Mouse (Mus musculus) ovary, postnatal 10 days (tissue): ENCODE measurements at regions not wholly inside any gene's neighbourhood (a gene's known extent, or its start where the extent isn't known, plus 50 kb on each side); places are given as distances from the start of the nearest gene placed in this dataset.

ENCODE experiments used
- DNase-seq: peaks from one replicate; pipeline ENCODE4 v3.0.0; 2022; ENCODE audit warnings: low spot score

DNA sequence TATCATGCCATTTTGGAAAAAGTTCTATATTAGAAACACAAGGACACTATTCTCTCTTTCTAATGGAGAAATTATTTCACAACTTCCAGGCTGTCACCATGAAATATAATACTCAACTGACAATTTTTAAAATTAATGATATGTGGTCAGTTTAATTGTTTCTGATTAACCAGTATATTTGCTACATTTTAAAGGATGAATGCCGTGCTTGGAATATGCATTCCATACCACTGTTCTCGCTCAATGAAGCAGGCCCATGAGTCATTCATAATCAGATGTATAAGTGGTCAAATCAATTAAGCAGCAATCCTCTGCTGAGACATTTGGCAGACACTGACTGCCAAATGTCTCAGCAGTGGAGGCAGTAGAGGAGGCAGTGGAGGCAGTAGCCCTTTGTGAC lies 283.4 kb upstream of the Gpc5 start:
- no peak for DNase-seq

DNA sequence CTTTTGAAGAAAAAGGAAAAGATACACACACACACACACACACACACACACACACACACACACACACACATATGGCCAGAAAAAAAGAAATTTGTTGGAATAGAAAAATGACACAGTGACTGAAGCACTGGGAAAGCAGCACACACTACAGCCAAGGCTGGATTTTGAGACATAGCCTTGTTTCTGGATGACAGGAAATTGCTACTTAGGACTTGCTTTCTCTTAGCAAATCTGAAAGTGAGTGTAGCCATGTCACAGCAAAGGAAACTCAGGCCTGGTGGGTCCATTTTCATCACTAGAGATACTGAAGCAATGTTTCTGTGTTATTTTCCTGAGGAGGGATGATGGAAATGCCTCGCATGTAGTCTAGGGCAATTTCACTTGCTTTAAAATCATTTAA lies 271.3 kb upstream of the Gpc5 start:
- DNase-seq: no peak

DNA sequence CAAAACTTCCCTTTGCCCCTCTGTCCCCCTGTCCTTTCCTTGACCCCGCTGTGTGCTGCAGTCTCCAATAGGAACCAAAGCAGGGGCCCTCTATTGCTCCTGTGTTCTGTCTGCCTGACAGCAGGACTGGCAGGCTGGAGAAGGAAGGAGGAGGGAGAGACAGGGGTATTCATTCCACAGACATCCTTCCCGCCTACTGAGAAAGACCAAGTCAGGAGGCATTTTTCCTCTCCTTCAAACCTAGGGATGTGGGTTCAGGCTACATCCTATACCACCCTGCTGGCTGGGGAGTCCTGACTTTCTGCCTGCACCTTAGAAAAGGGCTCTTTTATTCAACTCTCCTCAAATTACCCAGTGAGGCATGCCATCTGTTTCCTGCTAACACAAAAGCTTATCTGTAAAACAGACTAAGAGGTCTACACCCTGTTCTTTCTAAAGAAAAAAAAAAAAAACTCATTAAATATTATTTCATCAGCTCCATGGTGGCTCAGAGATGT lies 270.9 kb upstream of the Gpc5 start:
- DNase-seq: no peak

DNA sequence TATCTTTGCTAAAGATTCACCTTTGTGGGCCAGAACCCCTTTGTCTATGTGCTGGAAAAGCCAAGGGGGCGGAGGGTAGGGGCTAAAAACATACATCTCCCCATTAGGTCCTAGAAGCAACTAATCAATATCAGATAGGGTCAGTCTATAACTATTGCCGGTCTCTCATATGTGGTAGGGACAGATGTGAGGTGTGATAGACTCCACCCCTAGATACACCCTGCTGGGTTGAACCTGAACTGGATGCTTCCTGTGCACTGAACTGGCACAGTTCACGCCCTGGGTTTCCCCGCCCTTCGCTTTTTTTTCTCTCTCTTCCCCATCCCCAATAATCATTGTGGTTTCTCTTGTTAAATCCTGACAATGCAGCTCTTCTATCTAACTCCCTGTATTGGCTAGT lies 270.3 kb upstream of the Gpc5 start:
- DNase-seq: no peak

DNA sequence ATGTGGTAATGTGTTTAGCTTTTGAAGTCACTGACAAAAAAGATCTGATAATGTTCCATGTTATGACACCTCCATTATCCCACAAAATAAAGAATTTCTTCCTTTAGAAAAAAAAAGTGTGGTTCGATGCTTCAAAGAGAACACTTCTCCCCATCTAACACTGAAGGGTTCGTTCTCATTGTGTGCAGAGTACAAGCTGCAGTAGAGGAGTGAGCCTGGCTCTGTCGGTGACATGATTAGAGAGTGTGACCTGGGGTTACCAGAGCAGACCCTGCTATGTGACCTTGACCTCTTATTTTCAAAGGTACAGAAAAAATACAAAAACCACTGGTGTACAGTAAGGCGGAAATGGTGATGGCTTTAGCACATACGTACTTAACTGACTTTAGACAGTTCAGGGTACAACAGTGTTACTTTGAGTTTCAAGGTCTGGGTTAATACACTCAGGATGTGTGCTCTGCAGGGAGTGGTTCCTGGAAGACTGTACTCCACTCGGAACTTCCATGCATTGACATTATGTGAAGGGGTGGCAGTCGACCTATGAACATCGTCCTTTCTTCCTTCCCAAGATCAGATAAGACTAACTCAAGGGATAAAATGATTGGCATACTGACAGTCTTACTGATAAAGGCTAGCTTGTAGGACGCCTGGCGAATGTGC lies 265.2 kb upstream of the Gpc5 start:
- no peak for DNase-seq

DNA sequence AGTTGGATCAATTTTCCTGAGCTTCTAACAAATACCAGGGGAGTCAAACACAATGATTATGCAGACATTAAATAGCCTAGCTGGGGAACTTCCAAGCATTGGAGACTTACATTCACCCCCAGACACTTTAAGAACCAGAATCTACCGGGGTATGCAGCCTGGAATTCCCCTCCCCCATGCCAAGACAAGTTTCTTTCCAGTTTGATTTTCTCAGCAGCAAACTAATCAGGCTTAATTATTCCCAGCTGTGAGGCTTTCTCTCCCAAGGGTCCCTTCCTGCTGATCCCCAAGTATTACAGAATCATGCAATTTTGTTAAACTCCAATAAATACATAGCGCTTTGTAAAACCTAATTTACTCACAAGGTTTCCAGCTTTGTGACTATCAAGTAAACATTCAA lies 262.7 kb upstream of the Gpc5 start:
- no peak for DNase-seq

DNA sequence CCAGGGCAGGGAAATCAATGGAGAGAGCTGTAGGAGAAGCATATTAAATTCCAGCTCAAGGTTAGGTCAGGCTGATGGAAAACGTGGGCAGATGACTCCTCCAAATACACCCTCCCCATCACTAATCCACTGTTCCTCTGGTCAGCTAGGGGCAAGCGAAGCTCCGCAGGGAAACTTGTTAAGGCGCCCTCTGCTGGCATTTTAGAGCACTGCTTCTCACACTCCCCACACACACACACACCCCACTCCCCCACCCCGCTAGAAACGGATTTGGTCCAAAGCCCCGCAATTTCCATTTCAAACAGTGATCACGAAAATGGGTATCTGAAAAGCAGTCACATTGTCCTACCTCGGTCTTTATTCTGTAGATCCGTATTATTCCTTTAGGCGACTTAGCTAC lies 259.0 kb upstream of the Gpc5 start:
- DNase-seq: no peak

DNA sequence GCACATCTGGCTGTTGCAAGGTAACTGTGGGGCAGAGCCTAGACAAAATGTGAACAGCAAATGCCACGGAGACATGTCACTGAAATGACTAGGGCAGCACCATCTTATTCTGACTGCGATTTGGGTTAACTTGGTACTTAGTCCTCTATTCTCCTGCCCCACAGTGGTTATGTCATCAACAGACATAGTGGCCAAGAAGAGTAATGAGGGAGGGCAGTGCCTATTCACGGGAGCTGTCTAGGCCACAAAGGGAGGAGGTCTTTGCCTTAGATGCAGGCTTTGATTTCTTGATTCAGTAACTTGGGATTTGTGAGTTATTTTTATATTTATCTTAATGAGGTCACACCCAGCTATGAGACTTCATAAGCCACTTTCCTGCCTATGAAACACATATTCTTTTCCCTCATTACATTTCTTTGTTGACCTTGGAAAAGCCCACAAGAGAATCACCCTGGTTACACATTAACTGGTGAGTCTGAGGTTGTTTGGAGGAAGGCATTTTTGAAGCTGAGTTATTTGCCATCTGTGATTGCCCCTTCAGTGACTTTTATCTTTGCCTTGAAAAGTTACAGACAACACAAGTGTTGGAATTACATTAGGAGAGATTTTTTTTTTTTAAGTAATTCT lies 255.2 kb upstream of the Gpc5 start:
- no peak for DNase-seq

DNA sequence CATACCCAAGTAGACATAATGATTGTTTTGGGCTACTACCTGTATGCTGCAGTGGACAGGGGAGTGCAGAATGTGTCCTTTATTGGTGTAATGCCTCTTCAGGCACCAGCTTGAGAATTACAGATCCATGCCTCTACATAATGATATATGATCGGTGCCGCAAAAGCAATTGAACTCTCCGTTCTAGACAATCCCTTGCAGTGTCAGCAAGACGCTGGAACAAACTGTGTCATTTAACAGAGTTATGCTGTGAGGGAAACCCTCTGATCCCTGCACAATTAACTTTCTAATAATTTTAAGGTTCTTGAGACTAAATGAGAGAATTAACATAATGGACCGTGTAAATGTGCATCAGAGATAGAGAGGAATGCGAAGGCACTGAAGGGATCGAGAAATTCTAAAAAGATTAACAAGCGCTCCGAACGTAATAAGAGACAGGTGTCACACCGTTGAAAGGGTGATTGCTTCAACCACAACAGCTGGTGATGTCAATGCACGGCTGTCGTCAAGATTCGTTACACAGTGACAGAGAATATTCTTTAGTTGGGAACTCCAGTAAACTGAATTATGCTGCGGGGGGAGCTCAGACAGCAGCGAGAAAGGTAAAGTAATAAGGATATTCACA lies 254.3 kb upstream of the Gpc5 start:
- DNase-seq: no peak

DNA sequence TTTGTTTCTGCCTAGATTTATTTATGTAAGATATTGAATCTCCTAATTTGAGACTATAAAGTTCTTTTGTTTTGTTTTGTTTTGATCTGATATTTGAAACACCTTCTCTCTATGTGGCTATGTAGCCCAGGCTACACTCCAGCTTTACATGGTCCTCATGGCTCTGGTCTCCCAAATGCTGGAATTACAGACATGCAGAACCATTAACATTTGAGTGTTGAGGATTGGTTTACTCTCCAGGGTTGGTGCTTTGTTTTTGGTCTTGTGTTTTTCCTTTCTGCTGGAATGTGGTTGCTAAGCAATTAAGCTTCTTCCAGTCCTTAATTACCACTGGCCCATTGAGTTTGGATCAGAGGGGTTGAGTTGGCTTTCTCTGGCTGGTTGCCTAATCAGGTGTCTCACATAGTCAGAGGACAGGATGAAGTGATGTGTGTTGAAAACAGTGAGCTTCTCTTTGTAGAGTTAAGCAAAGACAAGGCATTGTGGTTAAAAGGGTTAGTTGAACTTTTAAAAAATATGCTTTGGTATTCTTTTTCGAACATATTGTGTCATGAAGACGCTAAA lies 252.6 kb upstream of the Gpc5 start:
- no peak for DNase-seq

DNA sequence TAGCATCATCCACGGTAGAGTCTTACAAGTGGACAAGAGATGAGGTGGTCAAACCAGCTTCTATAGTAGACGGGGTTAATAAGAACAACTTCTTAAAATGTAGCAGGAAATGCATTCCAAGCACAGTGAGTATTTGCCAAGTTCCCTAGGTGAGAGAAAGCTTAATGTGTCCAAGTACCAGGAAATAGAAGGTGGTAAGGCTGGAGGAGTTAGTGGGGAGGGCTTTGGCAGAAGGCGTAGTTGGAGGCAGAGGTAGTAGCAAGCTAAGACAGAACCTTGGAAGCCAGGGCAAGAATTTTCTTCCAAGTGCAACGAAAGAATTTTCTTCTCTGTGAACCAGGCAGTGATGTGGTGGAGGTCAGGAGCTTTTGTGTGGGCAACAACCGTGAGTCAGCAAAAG lies 251.2 kb upstream of the Gpc5 start:
- no peak for DNase-seq

DNA sequence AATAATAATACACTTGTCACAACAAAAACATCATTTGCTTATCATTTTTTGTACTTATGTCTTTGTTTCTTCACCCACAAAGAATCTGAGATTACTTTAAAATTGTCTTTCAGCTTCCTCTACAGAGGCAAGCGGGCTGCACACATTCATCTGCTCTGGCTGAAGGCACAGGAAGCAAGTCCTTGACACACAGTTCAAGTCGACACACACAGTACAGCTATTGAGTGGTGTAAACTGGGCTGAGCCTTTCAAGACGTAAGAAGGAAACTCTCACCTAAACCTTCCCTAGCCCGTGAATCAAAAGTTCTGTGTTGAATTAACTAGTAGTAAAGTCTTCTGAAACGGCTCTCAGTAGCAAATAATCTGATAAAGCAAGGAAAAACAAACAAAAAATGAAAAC lies 250.5 kb upstream of the Gpc5 start:
- no peak for DNase-seq

DNA sequence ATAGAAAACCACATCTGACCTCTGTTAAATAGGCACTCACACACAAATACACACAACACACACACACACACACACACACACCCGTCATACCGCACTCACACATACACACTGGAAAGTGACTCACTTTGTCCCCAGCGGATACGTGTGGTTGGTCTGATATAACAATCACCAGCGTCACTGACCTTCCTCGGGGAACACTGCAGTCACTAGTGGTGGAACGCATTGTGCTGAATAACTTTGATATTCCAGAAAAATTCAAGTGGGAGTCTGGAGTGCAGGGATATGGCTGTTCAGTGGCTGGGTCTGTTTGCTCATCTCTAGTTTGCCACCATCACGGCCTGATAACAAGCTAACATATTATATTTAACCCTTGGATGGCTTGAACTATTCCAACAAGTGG lies 249.7 kb upstream of the Gpc5 start:
- no peak for DNase-seq

DNA sequence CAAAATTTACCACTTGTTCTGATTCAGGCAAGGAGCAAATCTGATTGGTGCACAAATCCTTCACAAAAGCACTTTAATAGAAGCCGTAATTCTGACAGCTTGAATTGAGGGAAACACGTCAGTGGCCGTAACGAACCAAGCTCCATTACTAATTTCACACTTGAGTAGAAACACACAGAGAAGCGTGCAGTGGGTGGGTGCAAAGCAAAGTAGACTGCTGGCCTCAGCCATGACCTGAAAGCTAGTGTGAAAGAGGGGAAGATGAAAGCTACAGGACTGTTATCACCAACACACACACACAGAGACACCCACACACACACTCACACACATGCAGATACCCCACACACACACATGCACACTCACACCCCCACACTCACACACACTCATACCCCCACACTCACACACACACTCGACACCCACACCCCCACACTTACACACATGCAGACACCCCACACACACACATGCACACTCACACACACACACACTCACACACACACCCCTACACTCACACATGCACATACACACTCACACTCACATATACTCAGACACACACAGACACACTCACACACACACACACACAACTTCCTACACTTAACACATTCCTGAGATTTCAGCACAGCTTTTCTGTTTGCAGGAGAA lies 248.8 kb upstream of the Gpc5 start:
- DNase-seq: no peak

DNA sequence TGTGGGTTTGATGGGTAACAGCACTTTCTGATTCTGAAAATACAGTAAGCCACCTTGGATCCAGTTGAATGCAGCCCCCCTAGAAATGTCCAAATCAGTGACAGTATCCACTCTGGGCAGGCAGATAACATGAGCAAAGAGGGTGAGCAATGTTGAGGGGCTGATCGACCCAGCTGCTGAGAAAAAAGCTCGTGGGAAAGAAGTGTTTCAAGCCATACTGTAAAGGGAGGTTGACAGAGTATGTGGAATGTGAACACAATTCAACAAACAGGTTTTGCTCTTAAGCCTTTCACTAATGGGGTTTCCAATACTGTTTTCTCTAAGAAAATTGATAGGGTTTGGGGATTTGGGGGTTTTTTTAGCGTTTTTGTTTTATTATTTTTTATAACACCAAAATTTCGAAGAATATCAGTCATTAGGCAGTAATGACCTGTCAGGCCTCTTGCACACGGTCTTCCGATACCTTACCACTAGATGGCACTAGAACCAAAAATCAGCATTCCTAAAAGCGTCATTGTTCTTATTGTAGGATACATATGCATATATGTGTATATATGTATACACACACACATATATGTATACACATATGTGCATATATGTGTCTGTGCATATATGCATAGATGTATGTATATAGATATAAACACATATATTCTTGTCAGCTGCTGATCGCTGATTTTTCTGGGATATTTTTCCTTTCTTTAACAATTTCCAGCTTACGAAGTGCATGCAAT lies 237.5 kb upstream of the Gpc5 start:
- no peak for DNase-seq

DNA sequence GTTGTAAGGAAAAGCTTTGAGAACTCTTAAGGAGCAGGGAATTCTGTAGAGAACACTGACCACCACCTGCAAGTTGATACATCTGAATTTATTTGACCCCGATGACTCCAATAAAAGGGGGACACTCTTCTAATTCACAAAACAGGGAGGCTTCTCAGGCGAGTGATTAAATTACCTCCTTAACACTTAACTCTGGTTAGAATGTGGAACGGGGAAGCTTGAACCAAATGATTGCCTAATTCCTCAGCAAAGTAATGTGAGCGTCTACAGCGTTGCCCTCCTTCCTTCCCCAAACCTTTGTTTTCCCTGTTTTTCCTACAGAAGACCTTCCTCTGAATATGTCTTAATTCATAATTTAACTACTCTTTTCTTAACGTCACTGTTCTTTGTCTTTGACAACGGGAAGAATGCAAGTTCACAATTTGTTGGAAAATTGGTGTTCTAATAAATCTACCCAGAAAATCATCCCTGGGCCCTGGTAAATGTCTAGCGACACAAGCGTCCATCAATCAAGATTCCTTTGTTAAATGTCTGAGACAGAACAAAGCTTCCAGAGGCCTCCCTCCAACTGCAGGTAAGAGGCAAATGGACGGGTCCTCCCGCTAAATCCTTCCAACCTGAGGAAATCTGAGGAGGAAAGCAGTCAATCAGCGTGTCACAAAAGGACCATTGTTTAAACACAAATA lies 236.8 kb upstream of the Gpc5 start:
- DNase-seq: no peak

DNA sequence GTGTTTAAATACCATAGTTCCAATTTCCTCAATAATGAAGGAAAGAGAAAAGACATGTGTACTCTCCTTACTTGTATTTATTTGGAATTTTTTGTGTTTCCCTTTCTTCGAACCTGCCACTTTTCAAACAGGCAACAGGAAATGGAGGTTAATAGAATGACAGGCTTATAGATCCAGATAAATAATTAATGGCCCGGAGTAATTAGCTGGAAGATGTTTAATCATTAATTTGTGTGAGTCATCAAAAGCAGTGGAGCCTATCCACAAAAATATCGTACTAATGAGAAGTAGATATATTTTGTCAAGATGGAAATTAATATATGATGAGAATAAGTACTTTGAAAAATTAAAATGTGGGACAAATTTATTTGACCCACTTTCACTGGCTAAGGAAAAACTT lies 236.3 kb upstream of the Gpc5 start:
- no peak for DNase-seq

DNA sequence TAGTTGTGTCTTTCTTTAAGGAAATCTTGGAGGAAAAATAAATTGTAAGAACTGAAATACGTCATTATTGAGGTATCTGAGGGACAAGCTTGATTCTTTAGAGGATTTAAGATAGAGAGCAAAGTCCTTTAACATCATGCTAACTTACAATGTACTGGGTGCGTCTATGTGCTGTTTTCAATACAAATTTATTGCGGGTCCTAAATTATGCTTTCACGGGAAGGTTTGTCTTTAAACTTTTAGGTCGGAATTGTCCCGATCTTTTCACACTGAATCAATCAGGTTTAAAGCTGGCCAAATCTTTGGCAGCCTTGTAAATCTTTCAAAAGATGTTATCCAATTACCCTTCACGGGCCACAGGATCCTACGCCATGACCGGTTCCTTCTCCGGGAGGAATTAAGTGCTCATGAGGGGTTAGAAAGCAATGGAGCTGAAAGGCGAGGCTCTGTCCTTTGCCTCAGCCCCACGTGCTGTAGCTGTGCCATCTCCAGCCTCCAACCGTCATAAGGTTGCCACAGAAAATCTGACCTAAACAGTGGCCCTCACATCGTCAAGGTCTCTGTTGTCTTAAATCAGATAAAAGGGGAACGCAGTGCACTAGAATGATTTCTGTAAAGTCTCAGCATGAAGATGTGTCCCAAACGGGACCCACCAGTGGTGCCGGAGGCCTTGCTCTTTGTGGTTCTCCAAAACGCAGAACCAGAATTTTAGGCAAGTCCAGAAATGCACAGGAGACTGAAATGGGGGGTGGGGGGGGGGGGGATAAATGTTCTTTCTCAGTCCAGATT lies 235.6 kb upstream of the Gpc5 start:
- DNase-seq: no peak

DNA sequence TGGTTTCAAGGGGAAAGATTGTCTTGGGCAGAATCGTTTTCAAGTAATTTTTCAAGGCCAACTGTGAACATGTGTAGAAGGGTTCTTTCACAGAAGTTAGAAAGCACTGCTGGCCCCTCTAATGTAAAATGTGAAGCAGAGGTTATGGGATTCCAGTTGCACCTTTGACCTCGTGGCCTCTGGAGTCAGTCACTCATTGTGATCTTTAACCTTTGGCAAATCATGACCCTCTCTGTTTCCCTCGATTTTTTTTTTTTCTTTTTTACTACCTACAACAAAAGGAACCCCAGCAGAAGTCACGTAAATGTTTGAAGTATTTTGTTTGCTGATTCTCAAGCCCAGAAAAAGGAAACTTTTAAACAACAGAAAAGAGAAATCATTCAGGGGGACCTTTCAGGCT lies 234.8 kb upstream of the Gpc5 start:
- no peak for DNase-seq

DNA sequence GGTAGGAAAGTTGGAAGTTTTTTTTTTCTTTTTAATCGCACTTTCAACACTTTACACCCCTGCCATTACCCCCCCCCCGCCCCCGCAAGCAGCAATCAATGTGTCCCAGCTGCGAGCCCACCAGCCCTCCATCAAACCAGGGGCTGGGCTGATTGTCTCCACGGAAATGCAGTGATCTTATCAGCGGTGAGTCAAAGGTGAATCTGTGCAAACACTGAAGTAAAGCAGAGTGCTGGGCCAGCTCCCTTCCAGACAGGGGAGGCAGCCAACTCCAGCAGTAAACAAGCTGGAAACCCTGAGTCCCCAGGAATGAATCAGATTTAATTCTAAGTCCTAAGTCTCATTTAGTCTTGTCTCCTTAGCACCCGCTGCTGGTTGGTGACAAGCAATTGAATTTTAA lies 234.3 kb upstream of the Gpc5 start:
- no peak for DNase-seq

DNA sequence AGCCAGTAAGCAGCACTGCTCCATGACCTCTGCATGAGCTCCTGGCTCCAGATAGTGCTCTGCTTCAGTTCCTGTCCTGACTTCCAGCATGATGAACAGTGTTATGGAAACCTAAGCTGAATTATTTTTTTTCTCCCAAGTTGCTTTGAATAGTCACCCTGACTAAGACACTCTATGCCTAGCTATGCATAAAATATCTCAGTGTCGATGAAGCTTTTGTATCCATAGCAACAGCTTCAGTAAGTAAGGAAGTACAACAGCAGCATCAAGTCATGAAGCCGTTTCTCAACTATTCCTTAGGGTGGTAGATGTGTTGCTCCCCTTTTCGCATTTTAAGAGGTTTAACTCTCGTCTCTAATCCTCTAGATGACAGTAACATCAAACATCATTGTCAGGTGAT lies 228.4 kb upstream of the Gpc5 start:
- no peak for DNase-seq
